Mouse (Mus musculus) small intestine, adult 2 months (tissue): ENCODE measurements around the gene Gm20388.

ENCODE experiments used
- CTCF ChIP-seq: fragments of 200-500 bp; IDR thresholded peaks from 2 replicates; pipeline ENCODE4 v1.5.1; 2012; ENCODE audit warnings: low read depth, mild to moderate bottlenecking, control low read depth, inconsistent platforms, low read length, moderate library complexity, mixed read lengths; ENCODE audit not compliant: insufficient replicate concordance, insufficient read length; ENCODE audit errors: extremely low read depth
- POLR2A ChIP-seq: fragments of 200-500 bp; IDR thresholded peaks from 2 replicates; pipeline ENCODE4 v1.6.1; 2012; ENCODE audit warnings: low read depth, mild to moderate bottlenecking, control low read depth, inconsistent platforms, low read length, moderate library complexity

- TF ChIP-seq CTCF (no peak), POLR2A (no peak)
Measured at GRCm38 (mm10) chr8:122314899-122315496, 2404.4 kb downstream of the Gm20388 start.
